Mouse (Mus musculus) CH12.LX (cell line): ENCODE measurements around the gene Nsg1. TPM values are rescaled to one million over a fixed set of nuclear protein-coding genes. Genes with fewer than 3 reads are reported as not detected.

Experiments used
- DNase-seq: peaks from one replicate; pipeline ENCODE4 v3.0.0-alpha.2; 2013; ENCODE audit errors: extremely low read depth
- H3K27ac ChIP-seq: 2 replicates; pipeline ENCODE4 v1.5.1; 2012; ENCODE audit warnings: low read depth, mild to moderate bottlenecking, control low read depth, moderate library complexity; ENCODE audit not compliant: insufficient read depth
- H3K27me3 ChIP-seq: replicated peaks from 2 replicates; pipeline ENCODE3; 2012; ENCODE audit warnings: inconsistent platforms
- H3K36me3 ChIP-seq, 2 experiments: replicated peaks in 1 of 2; 2 replicates each; pipeline versions ENCODE3 to v1.6.1; 2012; ENCODE audit warnings: inconsistent platforms in 1 of 2, low read length in 1 of 2, mild to moderate bottlenecking in 1 of 2, mixed read lengths in 1 of 2, moderate library complexity in 1 of 2; ENCODE audit not compliant: control insufficient read depth in 1 of 2, insufficient read depth in 1 of 2
- H3K4me1 ChIP-seq, 2 experiments: 2 replicates each; pipeline ENCODE4 v1.6.1; 2012; ENCODE audit warnings: inconsistent platforms in 1 of 2, moderate library complexity in 1 of 2; ENCODE audit not compliant: insufficient read depth in 2 of 2, control insufficient read depth in 1 of 2
- H3K4me2 ChIP-seq: 2 replicates; pipeline ENCODE4 v1.6.1; 2012; ENCODE audit warnings: low read depth, mild to moderate bottlenecking, control low read depth; ENCODE audit not compliant: poor library complexity, insufficient read depth, severe bottlenecking
- H3K4me3 ChIP-seq, 3 experiments: fragments of 150-350 bp in 1 of 3; sonication (generic) in 1 of 3; replicated peaks in 1 of 3; 2 replicates each; pipeline versions ENCODE3 to v1.5.1; 2011 to 2012; ENCODE audit warnings: low read depth in 2 of 3, low read length in 2 of 3, mild to moderate bottlenecking in 2 of 3, moderate library complexity in 2 of 3, control low read depth in 1 of 3, improper control_type of control experiment in 1 of 3, inconsistent platforms in 1 of 3, mixed read lengths in 1 of 3; ENCODE audit not compliant: poor library complexity in 1 of 3
- H3K79me2 ChIP-seq: replicated peaks from 2 replicates; pipeline ENCODE4 v1.6.1; 2012; ENCODE audit warnings: mild to moderate bottlenecking, moderate library complexity; ENCODE audit not compliant: control insufficient read depth, poor library complexity, insufficient read depth, severe bottlenecking; ENCODE audit errors: extremely low read depth
- H3K9ac ChIP-seq: 2 replicates; pipeline ENCODE4 v1.6.1; 2012; ENCODE audit warnings: low read depth, mild to moderate bottlenecking, control low read depth, moderate library complexity; ENCODE audit not compliant: insufficient read depth
- H3K9me3 ChIP-seq: replicated peaks from 2 replicates; pipeline ENCODE3; 2012; ENCODE audit warnings: low read length, inconsistent platforms, mixed read lengths
- BHLHE40 ChIP-seq: IDR thresholded peaks from 2 replicates; pipeline ENCODE4 v1.6.1; 2011; ENCODE audit warnings: mild to moderate bottlenecking, low read depth, low read length, improper control_type of control experiment
- CHD1 ChIP-seq: IDR thresholded peaks from 2 replicates; pipeline ENCODE4 v1.6.1; 2012; ENCODE audit warnings: low read depth, low read length, improper control_type of control experiment, inconsistent platforms
- CHD2 ChIP-seq: IDR thresholded peaks from 2 replicates; pipeline ENCODE4 v1.6.1; 2011; ENCODE audit warnings: low read length, improper control_type of control experiment
- CTCF ChIP-seq, 2 experiments: IDR thresholded peaks in 1 of 2; conservative IDR thresholded peaks in 1 of 2; 2 replicates each; pipeline ENCODE4 v1.5.1; 2011 to 2012; ENCODE audit warnings: low read depth in 2 of 2, low read length in 2 of 2, improper control_type of control experiment in 1 of 2, inconsistent platforms in 1 of 2, mild to moderate bottlenecking in 1 of 2, moderate library complexity in 1 of 2
- ELF1 ChIP-seq: IDR thresholded peaks from 2 replicates; pipeline ENCODE4 v1.6.1; 2014; ENCODE audit warnings: low read depth, mild to moderate bottlenecking, inconsistent platforms, low read length, improper control_type of control experiment
- EP300 ChIP-seq: IDR thresholded peaks from 2 replicates; pipeline ENCODE4 v1.6.1; 2011; ENCODE audit warnings: low read length, improper control_type of control experiment
- ETS1 ChIP-seq: conservative IDR thresholded peaks from 2 replicates; pipeline ENCODE4 v1.6.1; 2012; ENCODE audit warnings: low read depth, mild to moderate bottlenecking, inconsistent platforms, low read length, improper control_type of control experiment, moderate library complexity
- GABPA ChIP-seq: IDR thresholded peaks from 2 replicates; pipeline ENCODE4 v1.6.1; 2012; ENCODE audit warnings: low read depth, low read length, improper control_type of control experiment, inconsistent platforms; ENCODE audit not compliant: insufficient replicate concordance
- HCFC1 ChIP-seq: IDR thresholded peaks from 2 replicates; pipeline ENCODE4 v1.6.1; 2012; ENCODE audit warnings: low read depth, mild to moderate bottlenecking, inconsistent platforms, low read length, improper control_type of control experiment
- IRF4 ChIP-seq: IDR thresholded peaks from 2 replicates; pipeline ENCODE4 v1.6.1; 2014; ENCODE audit warnings: low read depth, mild to moderate bottlenecking, inconsistent platforms, low read length, improper control_type of control experiment
- JUN ChIP-seq: IDR thresholded peaks from 2 replicates; pipeline ENCODE4 v1.6.1; 2011; ENCODE audit warnings: low read depth, mild to moderate bottlenecking, low read length, improper control_type of control experiment, moderate library complexity; ENCODE audit not compliant: insufficient read depth
- JUND ChIP-seq: conservative IDR thresholded peaks from 2 replicates; pipeline ENCODE4 v1.6.1; 2011; ENCODE audit warnings: low read depth, low read length, improper control_type of control experiment
- MXI1 ChIP-seq: IDR thresholded peaks from 2 replicates; pipeline ENCODE4 v1.6.1; 2011; ENCODE audit warnings: mild to moderate bottlenecking, low read depth, low read length, improper control_type of control experiment
- MYC ChIP-seq: IDR thresholded peaks from 2 replicates; pipeline ENCODE4 v1.6.1; 2011; ENCODE audit warnings: low read depth, mild to moderate bottlenecking, improper control_type of control experiment, low read length
- NELFE ChIP-seq: IDR thresholded peaks from 2 replicates; pipeline ENCODE4 v1.6.1; 2011; ENCODE audit warnings: low read depth, low read length, improper control_type of control experiment
- PAX5 ChIP-seq: IDR thresholded peaks from 2 replicates; pipeline ENCODE4 v1.6.1; 2012; ENCODE audit warnings: low read length, inconsistent platforms, mixed read lengths
- POLR2A ChIP-seq: IDR thresholded peaks from 2 replicates; pipeline ENCODE4 v1.6.1; 2011; ENCODE audit warnings: low read depth, mild to moderate bottlenecking, improper control_type of control experiment, low read length
- POLR2AphosphoS2 ChIP-seq: IDR thresholded peaks from 2 replicates; pipeline ENCODE4 v1.6.1; 2011; ENCODE audit warnings: low read depth, low read length, improper control_type of control experiment
- RAD21 ChIP-seq: IDR thresholded peaks from 2 replicates; pipeline ENCODE4 v1.6.1; 2011; ENCODE audit warnings: low read depth, mild to moderate bottlenecking, low read length, improper control_type of control experiment, moderate library complexity
- RCOR1 ChIP-seq: conservative IDR thresholded peaks from 2 replicates; pipeline ENCODE4 v1.6.1; 2012; ENCODE audit warnings: low read depth, mild to moderate bottlenecking, inconsistent platforms, low read length, improper control_type of control experiment
- SIN3A ChIP-seq: IDR thresholded peaks from 2 replicates; pipeline ENCODE4 v1.6.1; 2012; ENCODE audit warnings: low read length, improper control_type of control experiment, inconsistent platforms
- TBP ChIP-seq: conservative IDR thresholded peaks from 2 replicates; pipeline ENCODE4 v1.6.1; 2011; ENCODE audit warnings: low read depth, low read length, improper control_type of control experiment
- UBTF ChIP-seq: IDR thresholded peaks from 2 replicates; pipeline ENCODE4 v1.6.1; 2012; ENCODE audit warnings: low read depth, mild to moderate bottlenecking, inconsistent platforms, low read length, improper control_type of control experiment, moderate library complexity
- USF2 ChIP-seq: conservative IDR thresholded peaks from 2 replicates; pipeline ENCODE4 v1.6.1; 2011; ENCODE audit warnings: low read depth, low read length, improper control_type of control experiment
- ZKSCAN1 ChIP-seq: IDR thresholded peaks from 2 replicates; pipeline ENCODE4 v1.6.1; 2012; ENCODE audit warnings: low read depth, inconsistent platforms, low read length, improper control_type of control experiment, borderline replicate concordance
- ZMIZ1 ChIP-seq: IDR thresholded peaks from 2 replicates; pipeline ENCODE4 v1.6.1; 2012; ENCODE audit warnings: low read depth, mild to moderate bottlenecking, inconsistent platforms, low read length, improper control_type of control experiment
- ZNF384 ChIP-seq: IDR thresholded peaks from 2 replicates; pipeline ENCODE4 v1.6.1; 2012; ENCODE audit warnings: low read depth, low read length, improper control_type of control experiment, inconsistent platforms
- dilution Hi-C: fragments of 300-500 bp; cut with MboI; formaldehyde crosslinking; loops from 2 replicates; pipeline ENCODE4 v1.14.3; 2020; ENCODE audit warnings: low sequenced_read_pairs; ENCODE audit not compliant: extremely low pct_unique_long_range_greater_than_20kb, extremely low pct_ligation_motif_present
- in situ Hi-C: fragments of 300-500 bp; cut with MboI; formaldehyde crosslinking; loops from 3 replicates; pipeline ENCODE4 v1.14.3; 2019; ENCODE audit warnings: low sequenced_read_pairs, low pct_ligation_motif_present, low pct_unique_long_range_greater_than_20kb, mixed read lengths
- polyA plus RNA-seq: library from polyadenylated mRNA; unstranded; fragments of >175 nt; gene quantifications from 2 replicates; pipeline ENCODE4 v1.2.1, GENCODE M21; 2012; ENCODE audit warnings: low read depth; ENCODE audit not compliant: insufficient read length
- total RNA-seq, 2 experiments: library from RNA; depleted of rRNA; stranded (reverse); fragments of 300-350 nt in 1 of 2; fragments of >200 nt in 1 of 2; gene quantifications; 2 replicates each; pipeline ENCODE4 v1.2.3; 2012 to 2014

Nsg1 gene
- total and polyA plus RNA-seq, 3 experiments, result 0.04 TPM; not detected in 2

GRCm38 (mm10) chr5:38196821-38197481 lies 37.2 kb upstream of the Nsg1 start:
- Histone ChIP-seq H3K79me2 (no peaks in the 10 kb centered on the region), H3K36me3 (peaks cover 22 to 33% of the 10 kb centered on the region in 2 experiments), H3K9ac (no peak overlapping the region), H3K27me3 (peaks cover 19% of the 10 kb centered on the region), H3K4me1 (no peaks in the 10 kb centered on the region), H3K9me3 (no peaks in the 10 kb centered on the region), H3K27ac (no peak overlapping the region), H3K4me2 (no peak overlapping the region), H3K4me3 (no peak overlapping the region)
- no peak for TF ChIP-seq ZNF384
- no peak for TF ChIP-seq UBTF
- no peak for TF ChIP-seq PAX5
- no peak for TF ChIP-seq IRF4
- no peak for TF ChIP-seq EP300
- TF ChIP-seq CHD1, result no peak
- no peak for TF ChIP-seq CHD2
- TF ChIP-seq POLR2AphosphoS2, result no peak
- TF ChIP-seq SIN3A, result no peak
- TF ChIP-seq ELF1, result no peak
- no peak for TF ChIP-seq NELFE
- TF ChIP-seq RCOR1, result no peak
- no peak for TF ChIP-seq GABPA
- TF ChIP-seq ZMIZ1, result no peak
- TF ChIP-seq CTCF (conservative IDR thresholded peaks at IDR 0.05 in 1 of 2, IDR thresholded peaks at IDR 0.05 in 1 of 2; ENCODE audit: low read depth in 2 of 2, low read length in 2 of 2), result no peak
- no peak for TF ChIP-seq USF2
- TF ChIP-seq MXI1, result no peak
- no peak for TF ChIP-seq ETS1
- TF ChIP-seq JUND, result no peak
- no peak for TF ChIP-seq HCFC1
- DNase-seq, result no peak
- dilution Hi-C loops (no loop called here), in situ Hi-C loops (no loop called here)

DNA sequence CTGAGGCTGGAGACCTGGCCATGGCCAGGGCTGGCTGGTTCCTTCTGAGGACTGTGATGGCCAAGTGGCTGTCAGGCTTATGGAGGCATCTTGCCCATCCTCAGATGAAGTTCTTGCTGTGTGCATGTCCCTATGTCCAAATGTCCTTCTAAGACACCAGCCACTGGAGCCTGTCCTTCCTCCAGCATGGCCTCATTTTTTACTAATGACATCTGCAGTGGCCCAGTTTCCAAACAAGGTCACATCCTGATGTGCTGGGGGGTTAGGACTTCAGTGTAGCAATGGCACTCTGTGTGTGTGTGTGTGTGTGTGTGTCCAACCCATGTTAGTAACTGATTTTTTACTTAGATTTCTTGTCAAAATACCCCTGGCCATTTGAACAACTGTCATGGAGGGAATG lies 36.2 kb upstream of the Nsg1 start:
- in situ Hi-C loops, result no loop called here
- H3K4me1 ChIP-seq, result no peaks in the 10 kb centered on the region
- no peak for TF ChIP-seq IRF4
- no peak for TF ChIP-seq JUN
- no peak for TF ChIP-seq POLR2A
- TF ChIP-seq POLR2AphosphoS2, result no peak
- TF ChIP-seq MXI1, result no peak
- TF ChIP-seq ELF1, result no peak
- no peak for TF ChIP-seq HCFC1
- no peak for TF ChIP-seq EP300
- TF ChIP-seq RAD21, result no peak
- TF ChIP-seq ZKSCAN1, result no peak
- TF ChIP-seq MYC, result no peak
- TF ChIP-seq TBP, result no peak
- TF ChIP-seq SIN3A, result no peak
- no peak for TF ChIP-seq CTCF (conservative IDR thresholded peaks at IDR 0.05 in 1 of 2, IDR thresholded peaks at IDR 0.05 in 1 of 2; ENCODE audit: low read depth in 2 of 2, low read length in 2 of 2)
- no peak for TF ChIP-seq BHLHE40
- TF ChIP-seq, all 38 proteins: peak for 0
- no peaks in the 10 kb centered on the region for H3K79me2 ChIP-seq
- dilution Hi-C loops, result no loop called here
- H3K27ac ChIP-seq, result no peak overlapping the region
- H3K4me3 ChIP-seq, result no peak overlapping the region
- no peak overlapping the region for H3K9ac ChIP-seq
- H3K27me3 ChIP-seq, result peaks cover 28% of the 10 kb centered on the region
- no peaks in the 10 kb centered on the region for H3K9me3 ChIP-seq
- peaks cover 11 to 23% of the 10 kb centered on the region in 2 experiments for H3K36me3 ChIP-seq
- no peak overlapping the region for H3K4me2 ChIP-seq
- no peak for DNase-seq
